8 mouse cellular contexts compared by ENCODE assay signal in the genomic region with DNA sequence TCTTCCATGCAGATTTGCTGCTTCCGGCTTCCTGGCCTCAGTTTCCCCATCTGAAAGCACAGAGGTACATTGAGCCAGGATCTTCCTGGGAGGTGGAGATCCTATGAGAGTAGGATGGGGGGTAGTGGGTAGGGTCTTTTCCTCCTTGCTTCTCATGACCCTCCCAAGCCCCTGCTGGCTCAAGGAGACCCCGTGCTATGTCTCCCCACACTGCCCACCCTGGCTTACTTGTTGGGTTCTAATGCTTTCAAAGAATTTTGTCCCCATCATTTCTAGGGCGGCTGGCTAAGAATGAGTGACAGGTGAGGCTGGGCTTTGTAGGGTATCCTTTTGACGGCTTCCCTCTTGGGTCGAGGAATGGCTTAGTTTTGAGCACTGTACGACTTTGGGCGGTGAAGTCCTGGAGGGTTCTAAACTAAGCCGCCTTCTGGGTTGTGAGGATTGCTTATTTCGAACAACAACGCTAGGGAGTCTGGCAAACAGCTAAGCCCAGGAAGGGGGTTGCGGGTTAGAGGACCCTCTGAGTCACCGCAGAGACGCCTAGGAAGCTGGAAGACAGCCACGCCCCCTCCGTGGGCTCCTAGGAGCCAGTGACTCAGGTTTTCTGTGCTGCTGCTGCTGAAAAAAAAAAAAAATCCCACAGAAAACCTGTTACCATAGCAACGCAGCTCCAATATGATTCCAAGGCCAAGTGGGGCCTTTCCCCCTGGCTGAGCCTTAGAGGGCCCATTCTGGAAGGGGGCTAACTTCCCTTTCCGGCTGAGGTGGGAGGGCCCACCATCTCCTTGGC. TPM values are rescaled to one million over a fixed set of nuclear protein-coding genes. Genes with fewer than 3 reads are reported as not detected.
DNase-seq lines count a peak whose midpoint lies in the region; ATAC-seq and TF ChIP-seq lines count a peak whose summit lies in the region.

No protein-coding gene starts in this region.

- ATAC-seq in kidney, postnatal 0 days (replicated peaks; ENCODE audit: low FRiP score, low read depth): no peak
- ATAC-seq in forebrain, embryonic 16.5 days: no peak
- no peak for ATAC-seq in neural tube, embryonic 12.5 days (ENCODE audit: low FRiP score, low read depth)

- H3K9me3 ChIP-seq in kidney, postnatal 0 days (replicated peaks; ENCODE audit: low read length): no peaks in the 10 kb centered on the region
- H3K9me3 ChIP-seq in forebrain, embryonic 16.5 days (ENCODE audit: control insufficient read depth, low read length): no peaks in the 10 kb centered on the region
- H3K9me3 ChIP-seq in neural tube, embryonic 12.5 days: no peaks in the 10 kb centered on the region

- peak; percentile 60 for DNase-seq in kidney, postnatal 0 days (ENCODE audit: low spot score)
- no peak for DNase-seq in kidney, adult 11 months
- peak; percentile 93 for DNase-seq in R1 (ENCODE audit: low read depth, low spot score)
- peak; percentile 75 to 82 for DNase-seq in left cerebral cortex, adult 18-20 months (ENCODE audit: low spot score in 2 of 2)
- DNase-seq in cerebellum, postnatal 14 days: no peak
- no peak for DNase-seq in thymus, postnatal 0 days (ENCODE audit: low spot score)

- no peak for TF ChIP-seq CTCF in kidney, postnatal 0 days (IDR thresholded peaks at IDR 0.05; ENCODE audit: low read depth)

- peak overlapping the region; percentile 82 for H3K4me2 ChIP-seq in kidney, postnatal 0 days (ENCODE audit: low read length)
- peak overlapping the region; percentile 83 for H3K4me2 ChIP-seq in forebrain, embryonic 16.5 days (ENCODE audit: low read length)
- H3K4me2 ChIP-seq in neural tube, embryonic 12.5 days (replicated peaks): peak overlapping the region; percentile 98

- H3K27me3 ChIP-seq in kidney, postnatal 0 days (ENCODE audit: insufficient read depth, low read length): no peaks in the 10 kb centered on the region
- no peaks in the 10 kb centered on the region for H3K27me3 ChIP-seq in forebrain, embryonic 16.5 days (replicated peaks; ENCODE audit: control insufficient read depth, insufficient read depth, low read length)
- no peaks in the 10 kb centered on the region for H3K27me3 ChIP-seq in neural tube, embryonic 12.5 days (replicated peaks)

- WGBS in kidney, postnatal 0 days: 34% methylated on average over 17 of the region's 17 CpGs
- WGBS in forebrain, embryonic 16.5 days: 12% methylated on average over 17 of the region's 17 CpGs
- WGBS in neural tube, embryonic 12.5 days: 55% methylated on average over 17 of the region's 17 CpGs

- H3K27ac ChIP-seq in kidney, postnatal 0 days: no peak overlapping the region
- H3K27ac ChIP-seq in forebrain, embryonic 16.5 days (ENCODE audit: low read length): peak overlapping the region; percentile 98
- H3K27ac ChIP-seq in neural tube, embryonic 12.5 days: no peak overlapping the region

- peak overlapping the region; percentile 76 for H3K4me3 ChIP-seq in kidney, postnatal 0 days (replicated peaks; ENCODE audit: low read depth, low read length)
- peak overlapping the region; percentile 98 for H3K4me3 ChIP-seq in forebrain, embryonic 16.5 days (replicated peaks; ENCODE audit: low read length)
- peak overlapping the region; percentile 96 for H3K4me3 ChIP-seq in neural tube, embryonic 12.5 days

- peaks cover 8% of the 10 kb centered on the region; the same call in 1 of the 2 replicates for H3K36me3 ChIP-seq in kidney, postnatal 0 days (ENCODE audit: insufficient read depth, low read length)
- peaks cover 3% of the 10 kb centered on the region; the same call in 1 of the 2 replicates for H3K36me3 ChIP-seq in forebrain, embryonic 16.5 days (ENCODE audit: control insufficient read depth, insufficient read depth)
- peaks cover 26% of the 10 kb centered on the region for H3K36me3 ChIP-seq in neural tube, embryonic 12.5 days

- 0 out of 2 replicates have a peak overlapping the region, but pooled peaks have one; percentile 48 for H3K9ac ChIP-seq in kidney, postnatal 0 days (ENCODE audit: low read depth, low read length)
- peak overlapping the region; percentile 99 for H3K9ac ChIP-seq in forebrain, embryonic 16.5 days (replicated peaks; ENCODE audit: low read depth, low read length)
- H3K9ac ChIP-seq in neural tube, embryonic 12.5 days: peak overlapping the region; percentile 98

- H3K4me1 ChIP-seq in kidney, postnatal 0 days (replicated peaks; ENCODE audit: insufficient read depth, low read length): peaks cover 18% of the 10 kb centered on the region
- H3K4me1 ChIP-seq in forebrain, embryonic 16.5 days (replicated peaks; ENCODE audit: control insufficient read depth, insufficient read depth, low read length): peaks cover 53% of the 10 kb centered on the region
- peaks cover 29% of the 10 kb centered on the region for H3K4me1 ChIP-seq in neural tube, embryonic 12.5 days

RNA-seq across cellular contexts. Expression of a gene that starts 3.8 kb away (rescaled TPM):
- polyA plus RNA-seq in kidney, postnatal 0 days (2015; fragmentation: Nextera tagmentation; extraction: Ambion mirVana): 175 and 205 TPM in 2 replicates
- polyA plus RNA-seq in forebrain, embryonic 16.5 days (2015; fragmentation: Nextera tagmentation; extraction: Ambion mirVana): 541 and 600 TPM in 2 replicates
- total RNA-seq in left cerebral cortex, adult 18-20 months (2021): 100 to 1,000 TPM; 280 to 311 TPM
- polyA plus RNA-seq in neural tube, embryonic 12.5 days (2016; fragmentation: Nextera tagmentation; extraction: Ambion mirVana): 733 and 746 TPM in 2 replicates
- polyA plus RNA-seq in thymus, postnatal 0 days (2015; fragmentation: Nextera tagmentation; extraction: Ambion mirVana): 33.5 and 37.0 TPM in 2 replicates

RNA-seq across cellular contexts. Expression of a gene that starts 57.3 kb away (rescaled TPM):
- 14,836 and 15,514 TPM in 2 replicates for polyA plus RNA-seq in kidney, postnatal 0 days (2015; fragmentation: Nextera tagmentation; extraction: Ambion mirVana)
- 15,087 and 15,431 TPM in 2 replicates for polyA plus RNA-seq in forebrain, embryonic 16.5 days (2015; fragmentation: Nextera tagmentation; extraction: Ambion mirVana)
- total RNA-seq in left cerebral cortex, adult 18-20 months (2021): 1,000 to 10,000 TPM; 2,346 to 2,379 TPM
- 13,231 and 15,185 TPM in 2 replicates for polyA plus RNA-seq in neural tube, embryonic 12.5 days (2016; fragmentation: Nextera tagmentation; extraction: Ambion mirVana)
- polyA plus RNA-seq in thymus, postnatal 0 days (2015; fragmentation: Nextera tagmentation; extraction: Ambion mirVana): 27,108 and 27,970 TPM in 2 replicates

Comparison
In these comparisons a context has a peak if more than half of its experiments do, and no peak if none do; other contexts are left out.
1. DNase-seq: peak in kidney, postnatal 0 days (single experiment), R1 (single experiment) and left cerebral cortex, adult 18-20 months (2 of 2); none in kidney, adult 11 months (single experiment), cerebellum, postnatal 14 days (0 of 2) and thymus, postnatal 0 days (single experiment).
2. H3K9ac ChIP-seq: peak in every context shown above with its lines; median percentile 99 in forebrain, embryonic 16.5 days; 98 in neural tube, embryonic 12.5 days; 48 in kidney, postnatal 0 days.
3. Peak in every context shown above with its lines, with median percentiles within 50 percentile points of each other: H3K4me2 ChIP-seq and H3K4me3 ChIP-seq.